Mouse (Mus musculus) left cerebral cortex, adult 11 months (tissue): ENCODE results near the gene Slc11a1.

Experiments
- DNase-seq: peaks from one replicate; pipeline ENCODE4 v3.0.0; 2022; ENCODE audit warnings: low spot score

Slc11a1 gene

DNA sequence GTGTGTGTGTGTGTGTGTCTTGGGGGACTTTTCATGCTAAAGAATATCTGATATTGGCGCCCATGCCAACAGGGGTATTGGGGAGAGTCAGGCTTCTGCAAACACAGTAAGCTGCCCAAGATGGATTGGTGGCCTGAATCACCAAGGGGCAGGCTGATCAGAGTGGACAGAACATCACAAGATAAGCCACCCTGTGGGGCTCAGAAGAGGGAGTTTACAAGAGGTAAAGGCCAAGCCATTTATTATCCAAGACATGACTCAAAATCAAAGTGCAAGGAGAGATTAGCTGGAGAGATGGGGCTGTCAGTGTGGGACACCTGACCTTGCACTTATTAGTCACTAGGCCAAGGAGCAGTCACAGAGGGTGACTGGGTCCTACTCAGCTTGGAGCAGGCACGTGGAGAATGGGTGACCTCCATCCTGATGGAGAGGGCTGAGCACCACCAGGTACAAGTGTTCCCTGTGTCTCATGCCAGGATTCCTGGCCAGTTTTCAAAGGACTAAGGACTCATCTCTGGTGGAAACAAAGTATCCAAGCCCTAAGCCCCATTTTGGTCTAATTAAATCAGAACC is 36.8 kb downstream of the Slc11a1 start:
- no peak for DNase-seq

DNA sequence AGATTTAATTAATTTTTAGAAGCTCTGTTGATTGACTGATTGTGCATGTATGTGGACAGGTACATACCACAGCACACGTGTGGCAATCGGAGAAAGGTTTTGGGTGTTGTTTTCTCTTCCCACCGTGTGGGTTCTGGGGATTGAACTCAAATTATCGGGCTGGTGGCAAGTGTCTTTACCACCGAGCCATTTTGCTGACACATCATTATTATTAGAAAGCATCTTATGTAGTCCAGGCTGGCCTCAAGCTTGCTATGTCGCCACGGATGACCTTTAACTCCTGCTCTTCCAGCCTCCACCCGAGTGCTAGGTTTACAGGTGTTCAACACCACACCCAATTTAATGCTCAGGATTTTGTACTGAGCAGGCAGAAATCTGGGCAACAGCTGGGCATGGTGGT is 37.7 kb downstream of the Slc11a1 start:
- no peak for DNase-seq

- no peak for DNase-seq
Measured at GRCm38 (mm10) chr1:74415143-74415542, 40.1 kb downstream of the Slc11a1 start.

GRCm38 (mm10) chr1:74418747-74419439 is 43.9 kb downstream of the Slc11a1 start:
- DNase-seq = no peak

GRCm38 (mm10) chr1:74419440-74419794 is 44.4 kb downstream of the Slc11a1 start:
- DNase-seq = no peak

DNA sequence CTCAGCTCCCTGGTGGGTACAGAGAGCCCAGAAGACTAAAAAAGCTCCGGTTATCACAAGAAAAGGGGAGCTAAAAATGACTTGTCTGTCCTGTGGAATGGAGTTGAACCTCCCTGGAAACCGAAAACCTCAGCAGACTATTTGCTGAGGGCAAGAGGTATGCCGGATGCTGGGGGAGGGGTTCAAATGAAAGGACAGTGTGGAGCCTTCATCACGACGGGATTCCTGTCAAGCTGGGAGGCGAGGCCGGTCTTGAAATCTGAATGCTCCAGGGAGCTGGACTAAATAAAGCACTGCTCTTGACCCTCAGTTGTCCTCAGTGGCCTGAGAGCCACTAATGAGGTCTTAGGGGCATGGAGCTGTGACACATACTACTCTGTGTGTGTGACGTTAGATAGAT is 48.2 kb downstream of the Slc11a1 start:
- DNase-seq = no peak

GRCm38 (mm10) chr1:74425845-74426244 is 50.9 kb downstream of the Slc11a1 start:
- no peak for DNase-seq

DNA sequence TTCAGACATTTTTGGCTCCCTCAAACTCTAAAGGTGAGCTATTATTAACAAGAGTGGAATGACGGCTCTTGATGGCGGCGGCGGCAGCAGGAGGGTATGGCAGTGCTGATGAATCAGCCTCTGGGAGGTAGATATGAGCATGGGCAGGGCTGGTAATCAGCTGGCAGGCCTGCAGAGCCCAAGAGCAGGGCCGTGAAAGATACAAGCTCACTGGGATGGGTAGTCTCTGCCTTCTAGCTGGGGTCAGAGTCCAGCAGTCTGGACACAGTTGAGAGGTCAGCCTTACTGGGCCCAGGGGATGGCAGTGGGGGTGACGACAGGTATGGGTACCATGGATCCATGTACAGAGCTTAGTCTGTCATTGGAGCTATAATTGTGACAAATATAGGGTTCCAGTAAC is 58.2 kb downstream of the Slc11a1 start:
- no peak for DNase-seq

DNA sequence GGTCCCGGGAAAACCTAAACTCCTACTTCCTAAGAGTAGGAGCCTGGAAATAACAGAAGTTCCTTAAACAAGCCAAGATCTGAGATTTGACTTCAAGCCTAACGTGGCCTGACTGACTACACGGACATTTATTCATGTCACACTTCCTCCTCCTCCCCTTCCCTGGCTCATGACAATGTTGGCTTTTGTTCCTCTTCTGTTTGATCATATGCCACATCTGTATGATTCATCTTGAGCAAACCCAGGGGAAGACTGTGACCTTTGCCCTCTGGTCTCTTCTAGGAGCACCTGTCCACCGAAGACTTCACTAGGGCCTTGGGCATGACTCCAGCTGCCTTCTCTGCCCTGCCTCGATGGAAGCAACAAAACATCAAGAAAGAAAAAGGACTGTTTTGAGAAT is 59.6 kb downstream of the Slc11a1 start:
- no peak for DNase-seq

- DNase-seq = no peak
Measured at GRCm38 (mm10) chr1:74435563-74435962, 60.6 kb downstream of the Slc11a1 start.
